Mouse (Mus musculus): ENCODE measurements at regions not wholly inside any gene's neighbourhood (a gene's known extent, or its start where the extent isn't known, plus 50 kb on each side); places are given as distances from the start of the nearest gene placed in this dataset.

DNA sequence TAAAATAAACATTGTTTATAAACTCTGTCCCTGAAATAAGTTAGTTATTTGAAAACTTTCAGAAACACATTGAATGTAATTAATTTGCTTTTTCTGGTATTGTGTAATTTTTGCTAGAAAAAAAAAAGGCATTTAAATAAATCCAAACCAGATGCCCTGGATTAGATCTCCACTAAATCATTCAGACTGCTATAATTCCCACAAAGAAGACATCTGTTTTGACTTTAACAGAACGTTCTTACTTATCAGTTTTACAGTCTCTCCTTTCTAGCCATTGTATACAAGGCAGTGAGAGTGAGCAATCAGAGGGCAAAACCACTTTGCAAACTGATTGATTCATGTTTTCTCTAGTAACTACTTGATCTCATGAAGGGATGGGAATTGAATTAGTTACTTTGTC is 478.8 kb downstream of the Slitrk6 start:
- DNase-seq (ENCODE audit: low spot score in 2 of 2), result no peak

DNA sequence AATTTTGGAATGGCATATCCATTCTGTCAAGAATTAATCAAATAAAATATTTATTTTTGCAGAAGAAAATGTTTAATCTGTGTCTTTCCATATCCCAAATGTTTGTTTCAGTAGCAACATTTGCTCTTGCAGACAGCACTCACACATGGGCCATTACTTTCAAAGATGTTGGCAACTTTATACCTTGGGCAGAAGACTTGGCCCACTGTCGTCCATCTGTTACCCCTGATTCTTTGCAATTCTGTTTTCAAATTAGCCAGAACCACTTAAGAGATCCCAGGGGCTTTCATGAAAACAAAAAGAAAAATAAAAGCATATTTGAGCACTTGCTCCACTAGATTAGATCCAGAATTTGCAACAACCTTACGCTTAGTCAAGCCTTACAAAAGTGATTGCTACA is 483.7 kb downstream of the Slitrk6 start:
- DNase-seq (ENCODE audit: low spot score in 2 of 2), result no peak

DNA sequence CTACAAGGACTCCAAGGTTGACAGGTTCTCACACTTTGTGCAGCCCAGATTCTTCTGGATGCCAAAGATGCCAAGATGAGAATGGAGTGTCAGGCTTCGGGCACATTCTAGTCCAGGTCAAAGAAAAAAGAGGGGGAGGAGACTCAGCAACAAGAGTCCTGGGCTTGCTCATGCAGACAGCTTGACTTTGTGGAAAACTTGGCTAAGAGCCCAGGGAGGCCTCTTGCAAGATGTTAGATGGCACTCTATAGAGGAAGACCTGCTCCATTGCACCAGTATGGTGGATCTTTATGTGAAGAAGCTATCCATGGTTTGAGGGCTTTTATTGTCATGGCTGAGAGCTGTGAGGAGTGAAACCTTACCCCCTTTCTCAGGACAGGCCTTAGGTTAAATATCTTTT is 510.5 kb downstream of the Slitrk6 start:
- no peak for DNase-seq (ENCODE audit: low spot score in 2 of 2)

DNA sequence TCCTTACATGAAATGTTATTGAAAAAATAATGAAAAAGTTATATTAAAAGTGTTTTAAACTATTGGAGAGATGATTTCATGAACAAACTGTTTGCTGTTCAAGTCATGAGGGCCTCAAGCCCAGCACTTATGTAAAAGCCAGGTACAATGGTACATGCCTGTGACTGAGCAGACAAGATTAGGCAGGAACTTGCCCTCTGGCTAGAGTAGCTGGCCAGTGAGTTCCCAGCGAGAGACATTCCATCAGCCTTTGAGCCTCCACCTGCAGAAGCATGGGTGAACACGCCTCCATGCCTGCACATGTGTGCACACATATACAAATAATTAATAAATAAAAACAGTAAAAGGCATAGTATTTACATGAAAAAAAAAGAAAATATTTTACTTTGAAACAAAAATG is 511.4 kb downstream of the Slitrk6 start:
- no peak for DNase-seq (ENCODE audit: low spot score in 2 of 2)

DNA sequence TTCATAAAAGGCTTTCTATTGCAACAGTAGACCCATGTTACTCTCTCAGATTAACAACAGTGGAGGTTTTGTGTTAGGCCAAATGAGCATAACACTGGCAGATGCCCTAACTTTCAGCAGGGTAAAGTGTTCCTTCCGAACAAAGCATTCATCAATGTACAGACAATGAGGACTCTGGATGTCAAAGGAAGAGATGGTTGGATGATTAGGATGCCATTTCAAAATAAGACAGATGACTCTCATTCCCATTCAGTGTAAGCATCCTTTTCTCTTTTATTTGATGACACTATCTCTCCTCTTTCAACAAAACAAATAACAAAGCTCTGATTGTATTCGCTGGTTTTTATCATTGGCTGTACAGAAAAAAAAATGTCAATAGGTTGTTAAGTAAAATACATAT is 516.1 kb downstream of the Slitrk6 start:
- DNase-seq (ENCODE audit: low spot score in 2 of 2), result no peak

DNA sequence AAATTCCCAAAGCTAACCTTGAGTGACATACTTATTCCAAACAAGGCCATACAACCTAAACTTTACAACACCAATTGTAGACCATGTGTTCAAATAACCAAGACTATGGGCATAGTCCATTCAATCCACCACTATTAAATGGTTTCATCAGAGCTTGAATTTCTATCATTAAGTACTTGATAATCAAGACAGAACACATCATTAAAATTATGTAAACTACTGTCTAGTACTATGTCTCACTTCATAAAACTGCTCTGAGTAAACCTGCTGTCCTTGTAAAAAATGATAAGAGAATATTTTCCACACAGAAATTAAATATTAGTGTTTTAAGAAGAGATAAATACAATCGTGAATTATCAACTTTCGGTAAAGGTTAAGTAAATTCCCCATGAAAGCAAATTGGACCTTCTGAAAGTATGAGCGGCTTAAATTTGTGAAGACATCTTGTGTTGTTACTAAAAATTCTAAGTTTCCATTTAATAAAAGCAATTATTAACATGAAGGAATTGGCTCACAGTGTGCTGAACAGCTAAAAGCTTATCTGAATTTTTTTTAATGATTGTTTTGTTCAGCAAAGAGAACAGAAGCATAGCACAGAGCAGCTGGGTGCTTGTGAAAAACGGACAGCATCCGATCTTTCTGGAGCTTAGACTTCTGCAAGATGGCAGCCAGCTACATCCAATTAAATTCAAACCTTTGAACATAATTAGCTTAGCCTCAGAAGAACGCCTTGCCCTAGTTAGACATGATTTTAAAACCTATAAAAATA is 530.1 kb downstream of the Slitrk6 start:
- DNase-seq (ENCODE audit: low spot score in 2 of 2), result no peak

DNA sequence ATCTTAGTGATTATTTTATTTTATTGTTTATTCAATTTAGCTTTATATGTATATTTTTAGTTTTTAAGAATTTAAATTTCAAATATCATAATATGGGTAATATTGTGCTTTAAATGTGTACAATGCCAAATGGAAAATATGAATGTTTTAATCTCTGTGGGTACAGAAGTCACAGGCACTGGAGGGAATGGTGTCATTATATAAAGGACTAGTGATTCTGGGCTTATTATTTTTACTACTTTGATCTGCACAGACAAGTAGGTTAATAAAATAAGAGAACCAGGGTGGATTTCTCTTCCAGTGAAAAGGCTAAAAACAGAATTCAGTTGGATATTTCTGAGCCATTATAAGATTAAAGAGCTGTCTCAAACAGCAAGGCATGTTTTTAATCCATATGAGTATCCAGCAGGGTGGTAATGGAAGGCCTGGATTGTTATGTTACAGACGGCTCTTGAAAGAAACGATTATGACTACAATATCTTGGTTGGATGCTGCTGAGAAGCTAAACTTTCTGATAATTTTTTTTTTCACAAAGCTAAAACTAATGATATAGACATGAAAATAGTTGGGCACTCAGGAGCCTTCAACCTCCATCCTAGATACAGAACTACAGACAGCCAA is 563.9 kb downstream of the Slitrk6 start:
- no peak for DNase-seq (ENCODE audit: low spot score in 2 of 2)

DNA sequence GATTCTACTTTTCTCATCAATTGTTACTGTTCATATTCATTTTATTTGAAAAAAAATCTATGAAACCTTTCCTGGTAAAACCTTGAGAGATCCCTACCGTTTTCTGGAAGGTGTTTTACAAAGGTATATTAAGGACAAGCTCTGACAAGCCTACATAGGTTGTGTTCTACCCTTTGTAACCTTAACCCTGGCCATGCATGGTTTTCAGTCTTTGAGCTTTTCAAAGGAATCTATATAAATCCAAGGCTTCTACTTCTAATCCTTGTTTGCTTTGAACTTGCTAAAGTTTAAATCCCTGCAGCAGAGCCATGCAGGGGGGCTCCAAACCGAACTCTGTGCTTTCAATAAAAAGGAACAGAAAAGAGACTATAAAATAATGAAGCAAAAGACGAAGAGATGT is 564.5 kb downstream of the Slitrk6 start:
- no peak for DNase-seq (ENCODE audit: low spot score in 2 of 2)

DNA sequence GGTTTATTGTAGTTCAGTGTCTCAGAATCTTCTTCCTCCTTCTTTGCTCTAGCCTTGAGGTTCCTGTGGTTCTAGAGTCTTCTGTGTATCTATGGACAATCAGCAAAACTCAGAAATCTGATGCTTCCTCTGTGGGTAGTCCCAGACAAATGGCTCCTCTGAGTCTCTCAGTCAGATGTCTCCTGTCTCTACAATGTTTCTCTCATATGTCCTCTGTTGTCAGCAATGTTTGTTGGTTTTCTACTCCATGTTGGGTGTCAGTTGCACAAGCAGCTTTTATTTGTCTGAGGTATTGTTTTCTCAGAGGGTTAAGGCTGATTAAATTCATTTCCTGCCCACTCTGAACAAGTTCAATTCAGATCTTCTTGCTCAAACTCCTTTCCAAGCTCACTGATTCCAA is 575.8 kb downstream of the Slitrk6 start:
- no peak for DNase-seq (ENCODE audit: low spot score in 2 of 2)

DNA sequence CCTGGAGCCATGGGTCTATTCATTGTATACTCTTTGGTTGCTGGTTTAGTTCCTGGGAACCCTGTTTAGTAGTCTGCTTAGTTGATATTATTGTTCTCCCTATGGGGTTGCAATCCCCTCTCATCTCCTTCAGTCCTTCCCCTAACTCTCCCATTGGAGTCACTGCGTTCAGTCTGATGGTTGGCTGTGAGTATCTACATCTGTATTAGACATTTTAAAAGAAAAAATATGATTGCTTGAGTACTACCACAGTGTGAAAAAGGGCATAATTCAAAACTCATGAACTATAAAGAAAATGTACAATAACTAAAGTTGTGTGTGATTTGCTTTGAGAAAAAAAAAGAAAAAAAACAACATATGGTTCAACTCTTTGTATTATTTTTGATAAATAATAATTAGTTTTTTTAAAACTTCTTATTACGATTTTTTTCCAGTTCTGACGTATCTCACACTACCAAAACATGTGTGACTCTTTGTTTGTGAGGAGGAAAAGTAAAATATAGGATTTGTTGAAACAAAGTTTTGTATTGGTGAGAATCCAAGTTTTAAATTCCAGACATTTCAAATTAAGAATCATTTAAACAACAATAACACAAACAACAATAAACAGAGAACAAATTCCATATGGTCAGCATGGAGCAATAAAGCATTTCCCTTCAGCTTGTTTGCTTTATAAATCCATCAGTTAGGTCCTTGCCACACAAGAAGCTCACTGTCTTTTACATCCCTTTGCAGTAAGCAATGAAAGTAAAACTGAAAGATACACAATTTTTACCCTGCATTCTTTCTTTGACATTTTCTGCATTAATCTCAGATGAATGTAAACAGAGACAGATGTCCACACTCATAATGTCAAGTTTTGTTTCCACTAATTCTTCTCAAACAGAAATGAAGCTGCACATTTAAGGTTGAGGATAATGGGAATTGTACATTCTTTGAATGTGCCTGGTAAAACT is 583.5 kb downstream of the Slitrk6 start:
- no peak for DNase-seq (ENCODE audit: low spot score in 2 of 2)

DNA sequence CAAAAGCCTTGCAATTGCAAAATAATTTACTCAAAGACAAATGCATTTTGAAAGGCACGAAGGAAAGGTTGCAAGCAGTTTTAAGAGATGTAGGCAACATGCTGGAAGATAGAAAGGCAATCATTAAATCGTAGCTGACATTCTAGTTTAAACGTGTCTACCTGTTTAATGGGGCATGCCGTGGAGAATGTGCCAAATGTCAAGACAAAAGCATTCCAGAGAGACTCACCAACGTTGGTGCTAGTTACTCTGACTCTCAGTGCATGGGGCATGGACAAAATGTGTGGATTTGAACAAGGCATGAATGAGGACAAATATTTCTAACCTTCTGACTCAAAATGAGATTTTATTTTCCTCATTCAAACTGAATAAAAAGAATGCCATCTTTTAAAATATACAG is 586.3 kb downstream of the Slitrk6 start:
- no peak for DNase-seq (ENCODE audit: low spot score in 2 of 2)

DNA sequence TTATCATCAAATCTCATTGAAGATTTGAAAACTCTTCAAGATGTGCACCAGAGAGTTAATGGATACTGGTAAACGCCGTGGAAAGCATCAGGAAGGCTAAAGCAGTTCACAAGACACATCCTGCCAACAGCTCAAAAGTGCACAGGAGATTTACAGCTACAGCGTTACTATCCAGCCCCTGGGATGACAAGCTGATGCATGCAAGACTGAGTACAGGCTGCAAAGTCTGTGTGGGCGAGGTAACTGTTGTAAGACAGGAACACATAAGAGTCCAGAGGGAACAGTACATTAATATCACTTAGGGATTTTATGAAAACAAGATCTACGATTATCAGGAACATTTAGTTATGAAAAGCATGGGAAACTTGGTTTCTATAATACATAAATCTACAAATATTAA is 626.7 kb downstream of the Slitrk6 start:
- DNase-seq (ENCODE audit: low spot score in 2 of 2), result peak in 1 of 2 experiments; percentile 23

DNA sequence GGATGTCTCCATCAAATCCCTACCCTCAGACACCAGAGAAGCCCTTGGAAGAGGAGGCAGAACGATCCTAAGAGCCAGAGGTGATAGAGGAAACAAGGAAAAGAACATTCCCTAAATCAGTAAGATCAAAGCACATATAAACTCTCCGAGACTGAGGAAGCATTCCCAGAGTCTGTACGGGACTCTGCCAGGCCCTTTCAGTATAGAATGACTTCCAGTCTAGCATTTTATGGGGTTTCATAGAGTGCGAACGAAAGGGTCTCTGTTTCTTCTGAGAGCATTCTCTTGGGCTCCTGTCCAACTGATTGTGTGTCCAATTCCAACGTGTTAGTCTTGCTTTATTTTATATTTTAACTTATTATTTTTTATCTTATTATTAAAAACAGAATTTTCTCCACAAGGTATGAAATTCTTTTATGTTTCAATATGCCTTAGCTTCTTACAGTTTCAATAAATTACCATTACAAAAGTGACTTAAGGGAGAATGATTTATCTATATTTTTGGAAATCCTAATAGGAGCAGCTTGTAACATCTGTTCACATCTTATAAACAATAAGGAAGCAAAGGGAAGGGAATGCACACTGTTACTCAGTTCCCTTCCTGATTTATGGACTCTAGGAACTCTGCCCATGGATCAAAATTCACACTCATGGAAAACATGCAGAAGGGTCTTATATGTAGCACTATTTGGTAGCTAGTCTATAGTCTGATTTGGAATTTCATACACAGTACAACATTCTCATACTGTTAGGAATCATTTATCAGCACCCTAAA is 628.8 kb downstream of the Slitrk6 start:
- no peak for DNase-seq (ENCODE audit: low spot score in 2 of 2)

DNA sequence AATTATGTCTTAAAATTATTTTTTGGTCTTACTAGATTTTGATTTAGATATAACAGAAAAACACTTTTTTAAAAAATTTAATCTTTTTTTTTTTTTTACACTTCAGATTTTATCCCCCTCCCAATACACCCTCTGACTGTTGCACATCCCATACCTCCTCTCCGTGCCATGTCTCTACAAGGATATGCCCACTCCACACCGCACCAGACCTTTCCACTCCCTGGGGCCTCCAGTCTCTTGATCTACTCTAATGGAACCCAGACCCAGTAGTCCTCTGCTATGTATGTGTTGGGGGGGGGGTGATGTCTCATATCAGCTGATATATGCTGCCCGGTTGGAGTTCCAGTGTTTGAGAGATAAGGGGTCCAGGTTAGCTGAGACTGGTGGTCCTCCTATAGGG is 632.2 kb downstream of the Slitrk6 start:
- no peak for DNase-seq (ENCODE audit: low spot score in 2 of 2)

DNA sequence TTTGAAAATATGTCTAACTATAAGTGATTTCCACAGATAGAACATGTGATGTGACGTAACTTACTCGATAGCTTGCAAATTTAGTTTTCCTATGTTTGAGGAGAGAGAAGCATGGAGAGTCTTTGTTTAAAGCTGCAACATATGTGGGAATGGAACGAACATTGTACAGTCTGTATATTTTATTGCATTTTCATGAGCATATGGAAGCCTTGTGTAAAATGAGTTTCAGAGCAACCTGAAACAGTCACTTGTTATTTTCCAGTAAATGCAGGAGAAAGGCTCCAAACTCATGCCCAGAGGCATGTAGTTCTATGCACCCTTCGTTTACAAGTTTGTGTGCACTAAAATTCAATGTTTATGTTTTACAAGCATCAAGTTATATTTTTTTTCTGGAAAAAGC is 639.4 kb downstream of the Slitrk6 start:
- DNase-seq (ENCODE audit: low spot score in 2 of 2), result no peak

DNA sequence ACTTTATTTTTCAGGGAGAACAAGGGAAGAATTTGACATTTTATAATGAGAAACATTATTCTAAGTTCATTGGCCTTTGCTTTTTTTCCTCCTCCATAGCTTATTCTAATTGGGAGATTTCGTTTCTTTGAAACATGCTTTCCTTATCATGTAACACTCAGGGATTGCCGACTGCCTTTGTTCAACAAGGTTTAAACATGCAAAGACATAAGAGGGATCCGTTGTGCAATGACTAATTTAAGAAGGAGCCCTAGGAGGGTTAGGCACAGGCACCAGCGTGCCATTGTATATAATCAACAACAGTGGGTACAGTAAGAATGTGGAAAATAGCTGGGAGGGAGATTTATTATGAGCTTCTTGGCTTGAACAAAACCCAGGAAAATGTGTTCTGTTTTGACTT is 654.1 kb downstream of the Slitrk6 start:
- no peak for DNase-seq (ENCODE audit: low spot score in 2 of 2)

DNA sequence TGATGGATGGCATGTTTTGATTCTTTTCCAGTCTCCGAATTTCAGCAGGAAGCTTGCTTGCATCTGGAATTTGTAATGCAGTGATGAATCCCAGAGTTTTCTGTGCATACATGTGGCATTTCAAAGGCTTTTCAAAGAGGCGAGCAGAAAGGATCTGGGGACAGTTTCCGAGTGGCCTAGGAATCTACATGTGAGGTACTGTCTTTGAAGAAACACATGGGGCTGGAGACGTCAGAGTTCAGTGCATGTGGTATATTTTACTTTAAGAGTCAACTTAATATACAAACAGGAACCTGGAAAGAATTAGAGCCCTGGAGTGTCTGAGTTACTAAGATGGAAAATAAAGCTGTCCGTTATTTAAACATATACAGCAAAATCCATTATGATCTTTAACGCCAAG is 676.6 kb downstream of the Slitrk6 start:
- DNase-seq (ENCODE audit: low spot score in 2 of 2), result no peak

DNA sequence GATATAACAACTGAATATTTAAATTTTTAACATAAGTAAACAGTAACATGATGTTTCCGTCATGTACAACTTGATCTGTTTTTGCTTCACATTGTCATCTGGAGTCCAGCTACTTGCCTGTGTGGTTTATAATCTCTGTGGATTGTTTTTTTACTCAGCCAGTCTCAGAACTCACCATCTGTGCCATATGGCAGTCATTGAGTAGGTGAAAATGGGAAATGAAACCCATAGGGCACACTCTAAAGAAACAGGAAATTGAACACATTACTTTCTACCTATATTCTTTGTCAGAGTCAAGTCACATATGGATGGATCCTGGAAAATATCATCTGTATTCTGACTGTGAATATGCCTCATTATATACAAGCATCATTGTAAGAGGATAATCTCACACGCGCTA is 707.2 kb downstream of the Slitrk6 start:
- DNase-seq (ENCODE audit: low spot score in 2 of 2), result no peak

DNA sequence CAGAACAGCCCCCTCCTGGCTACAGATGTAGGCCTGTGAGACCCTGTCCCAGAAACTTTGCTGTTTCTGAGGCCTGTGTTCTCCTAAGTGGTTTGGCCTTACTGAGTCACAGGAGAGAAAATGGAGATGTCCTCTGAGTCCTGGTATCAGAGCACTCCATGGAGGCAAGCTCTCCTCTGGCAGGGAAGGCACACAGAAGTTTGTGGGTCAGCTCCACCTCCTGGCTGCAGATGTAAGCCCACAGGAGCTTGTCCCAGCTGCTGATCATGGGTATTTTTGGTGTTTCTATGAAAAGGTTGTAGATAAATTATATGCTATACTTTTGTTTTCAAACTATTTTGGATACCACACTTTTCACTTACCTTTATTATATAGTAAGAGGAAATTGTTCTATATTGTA is 711.7 kb downstream of the Slitrk6 start:
- DNase-seq (ENCODE audit: low spot score in 2 of 2), result no peak

DNA sequence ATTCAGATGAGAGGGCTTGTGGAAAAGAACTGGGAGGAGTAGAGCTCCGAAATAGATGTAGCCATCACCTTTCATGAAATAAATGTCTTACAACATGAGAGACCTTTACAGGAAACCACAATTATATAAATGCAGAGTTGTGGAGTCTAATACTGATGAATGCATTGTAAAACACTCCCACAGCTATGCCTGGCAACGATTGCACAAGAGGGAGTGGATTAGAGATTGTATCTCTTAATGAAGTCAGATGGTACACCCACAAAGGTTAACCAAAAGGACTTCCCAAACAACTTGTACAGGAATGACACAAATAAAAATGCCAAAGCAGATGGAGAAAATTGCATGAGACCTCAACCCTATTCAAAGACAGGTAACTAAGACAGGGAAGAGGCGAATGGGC is 733.1 kb downstream of the Slitrk6 start:
- DNase-seq (ENCODE audit: low spot score in 2 of 2), result no peak

DNA sequence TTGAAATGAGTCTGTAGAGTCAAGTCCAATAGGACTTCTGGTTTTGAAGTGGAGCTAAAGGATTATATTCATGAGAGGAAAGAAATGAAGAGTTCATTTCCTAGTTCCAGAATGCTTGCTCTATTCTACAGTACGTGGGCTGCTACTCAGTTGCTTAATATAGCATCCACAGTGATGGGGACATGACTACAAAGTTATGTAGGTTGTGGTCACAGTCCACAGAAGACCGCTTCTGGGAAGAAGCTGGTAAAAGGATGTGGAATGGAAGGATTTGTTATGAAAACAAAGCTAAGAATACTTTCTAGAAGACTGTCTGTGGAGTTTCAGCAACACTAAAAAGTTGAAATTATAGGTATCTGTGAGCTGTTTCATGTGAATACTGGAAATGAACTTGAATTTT is 739.8 kb downstream of the Slitrk6 start:
- peak in 1 of 2 experiments; percentile 4 for DNase-seq (ENCODE audit: low spot score in 2 of 2)

DNA sequence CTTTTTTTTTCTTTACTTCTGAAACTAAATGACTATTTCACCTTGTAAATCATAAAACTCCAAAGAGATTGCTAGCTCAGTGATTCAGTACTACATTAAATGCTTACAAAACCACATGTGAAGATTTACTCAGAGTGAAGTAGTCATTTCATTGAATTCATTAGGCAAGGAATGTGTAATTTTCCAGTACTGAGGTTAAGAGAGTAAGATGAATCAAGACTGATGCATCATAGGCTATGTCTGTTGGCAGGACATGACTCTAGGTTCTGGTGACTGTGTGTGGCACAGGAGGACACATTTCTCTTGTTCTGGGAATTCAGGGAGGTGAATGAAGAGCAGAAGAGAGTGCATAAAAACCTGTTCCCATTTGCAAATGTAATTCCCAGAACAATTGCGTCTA is 741.7 kb downstream of the Slitrk6 start:
- no peak for DNase-seq (ENCODE audit: low spot score in 2 of 2)
